Mouse (Mus musculus): ENCODE measurements at regions not wholly inside any gene's neighbourhood (a gene's known extent, or its start where the extent isn't known, plus 50 kb on each side); places are given as distances from the start of the nearest gene placed in this dataset.

DNA sequence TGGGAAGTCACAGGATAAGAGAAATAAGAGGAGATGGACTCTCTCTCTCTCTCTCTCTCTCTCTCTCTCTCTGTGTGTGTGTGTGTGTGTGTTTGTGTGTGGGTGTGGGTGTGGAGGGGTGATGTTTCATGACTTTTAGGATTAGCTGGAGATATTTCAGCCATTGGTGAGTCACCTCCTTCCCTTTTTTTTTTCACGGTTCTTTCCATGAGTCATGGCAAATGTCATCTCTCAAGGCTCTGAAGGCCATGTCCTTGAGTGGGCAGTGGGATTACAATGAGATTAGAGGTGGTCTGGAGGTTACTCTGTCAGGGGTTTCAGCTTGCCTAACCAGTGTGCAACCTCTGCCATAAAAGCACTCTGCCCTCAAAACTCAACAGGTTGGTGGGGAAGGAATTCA, 329.3 kb downstream of the Phkb start:
- no peak for DNase-seq (ENCODE audit: low read depth, low spot score)

DNA sequence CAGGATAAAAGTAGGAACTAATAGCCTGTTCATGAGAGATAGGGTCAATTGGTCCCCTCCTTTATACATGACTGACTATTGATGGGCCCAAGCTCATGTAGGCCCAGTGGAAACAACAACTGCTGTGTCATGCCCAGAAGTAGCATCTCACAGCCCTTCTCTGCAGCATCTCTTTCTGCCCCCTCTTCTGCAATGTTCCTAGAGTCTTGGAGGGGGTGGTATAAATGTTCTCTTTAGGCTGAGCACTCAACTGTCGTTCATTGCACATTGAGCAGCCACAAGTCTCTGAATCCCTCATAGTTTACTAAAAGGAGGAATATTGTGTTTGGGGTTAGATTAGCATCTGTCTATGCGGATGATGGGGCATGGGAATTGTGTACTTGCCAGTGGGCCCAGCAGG, 324.1 kb downstream of the Phkb start:
- DNase-seq (ENCODE audit: low read depth, low spot score), result no peak

DNA sequence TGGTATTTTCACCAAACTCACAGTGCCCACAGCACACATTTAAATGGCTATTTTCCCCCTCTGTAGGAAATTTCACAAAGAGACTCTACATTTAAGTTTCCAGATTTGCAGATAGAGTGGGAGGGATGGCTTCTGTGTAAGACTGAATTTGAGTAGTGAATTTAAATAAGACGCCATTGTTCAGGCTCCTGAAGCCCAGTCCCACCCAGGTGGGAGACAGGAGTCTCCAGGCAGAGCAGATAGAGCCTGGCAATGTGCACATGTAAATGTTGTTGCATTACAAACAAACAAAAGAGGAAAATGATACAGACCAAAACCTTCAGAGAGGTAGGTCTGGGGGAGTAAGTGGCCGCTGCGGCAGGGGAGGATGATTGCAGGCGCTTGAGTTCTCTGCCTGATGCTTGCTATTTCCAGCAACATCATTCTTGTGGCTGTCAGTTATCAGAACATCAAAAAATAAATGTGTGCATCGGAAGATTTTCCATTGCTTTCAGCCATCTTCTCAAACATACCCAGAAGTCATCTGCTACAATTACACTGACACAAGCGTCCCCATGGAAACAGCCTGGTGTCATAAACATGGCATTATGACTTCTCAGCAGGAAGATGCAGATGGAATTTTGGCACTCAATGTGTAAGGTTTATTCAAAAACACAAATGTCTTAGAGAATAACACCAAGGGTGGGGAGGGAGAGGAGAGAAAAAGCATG, 318.5 kb downstream of the Phkb start:
- no peak for DNase-seq (ENCODE audit: low read depth, low spot score)

GRCm38 (mm10) chr8:86147586-86147985, 306.8 kb downstream of the Phkb start:
- no peak for DNase-seq (ENCODE audit: low read depth, low spot score)

- no peak for DNase-seq (ENCODE audit: low read depth, low spot score)
Observed at GRCm38 (mm10) chr8:86125244-86125643, 284.5 kb downstream of the Phkb start.

DNA sequence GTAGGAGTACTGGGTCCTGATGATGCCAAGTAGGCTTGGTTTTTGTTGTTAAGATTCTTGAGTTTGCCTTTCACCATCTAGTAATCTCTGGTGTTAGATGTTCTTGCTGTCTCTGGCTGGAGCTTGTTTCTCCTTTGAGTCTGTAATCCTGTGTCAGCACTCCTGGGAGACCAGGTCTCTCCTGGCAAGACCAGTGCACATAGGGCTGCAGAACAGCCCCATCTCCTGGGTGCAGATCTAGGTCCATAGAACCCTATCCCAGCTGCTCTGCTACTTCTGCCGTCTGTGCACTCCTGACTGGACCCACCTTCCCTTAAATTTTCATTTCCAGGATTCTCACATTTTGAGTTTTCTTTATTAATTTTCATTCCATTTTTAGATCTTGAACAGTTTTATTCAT, 283.9 kb downstream of the Phkb start:
- no peak for DNase-seq (ENCODE audit: low read depth, low spot score)

Measured in ES-CJ7 (cell line).